Mouse (Mus musculus) kidney, embryonic 16.5 days (tissue): Measurements from ENCODE around the gene Poc5. TPM values are rescaled to one million over a fixed set of nuclear protein-coding genes. Genes with fewer than 3 reads are reported as not detected.

Experiments used
- microRNA-seq: library from miRNA; unstranded; fragments of <30 nt; microRNA quantifications from one replicate; pipeline ENCODE4, GENCODE M21; 2016
- polyA plus RNA-seq: library from polyadenylated mRNA; unstranded; fragments of >200 nt; fragmentation: Nextera tagmentation; extraction: Ambion mirVana; gene quantifications from 2 replicates; pipeline ENCODE4 v1.2.1, GENCODE M21; 2015

Poc5 gene
- polyA plus RNA-seq, 1 experiment from 2014 or later: 14.5 TPM

Small RNA genes lying within 50 kb of the gene (microRNA-seq; reads per million reads assigned to microRNA genes)
- not detected for gene Gm25213

Other genes starting within 250 kb of the Poc5 start
- 0.13 TPM in 1 of 2 replicates, not detected in the other for gene Ankdd1b, start 82.9 kb downstream of the Poc5 start, polyA plus RNA-seq
- gene Gm17622, start 102.4 kb downstream of the Poc5 start, polyA plus RNA-seq: not detected in 2 replicates
- gene Polk, start 154.3 kb downstream of the Poc5 start, polyA plus RNA-seq: 9.2 and 10.7 TPM in 2 replicates
- 8.0 and 9.3 TPM in 2 replicates for gene Col4a3bp, start 154.3 kb downstream of the Poc5 start, polyA plus RNA-seq